Mouse (Mus musculus) midbrain, embryonic 16.5 days (tissue): ENCODE measurements at regions not wholly inside any gene's neighbourhood (a gene's known extent, or its start where the extent isn't known, plus 50 kb on each side); places are given as distances from the start of the nearest gene placed in this dataset.

Experiments
- ATAC-seq: fragments of 200-750 bp; cut with Nextera tagmentation; 2 replicates; pipeline ENCODE4 v1.8.0; 2017; ENCODE audit warnings: moderate TSS enrichment
- H3K27ac ChIP-seq: fragments of 300-500 bp; sonication (generic); 2 replicates; pipeline ENCODE4 v1.5.1; 2014; ENCODE audit warnings: mild to moderate bottlenecking, low read length, mixed read lengths
- H3K27me3 ChIP-seq: fragments of 300-500 bp; sonication (generic); 2 replicates; pipeline ENCODE4 v1.6.1; 2014; ENCODE audit warnings: low read depth, low read length, mixed read lengths; ENCODE audit not compliant: control insufficient read depth, insufficient read depth
- H3K36me3 ChIP-seq: fragments of 300-500 bp; sonication (generic); 2 replicates; pipeline ENCODE4 v1.6.1; 2014; ENCODE audit warnings: mild to moderate bottlenecking, low read length, moderate library complexity, mixed read lengths; ENCODE audit not compliant: control insufficient read depth, insufficient read depth
- H3K4me1 ChIP-seq: fragments of 300-500 bp; sonication (generic); 2 replicates; pipeline ENCODE4 v1.6.1; 2014; ENCODE audit warnings: mild to moderate bottlenecking, low read length, mixed read lengths; ENCODE audit not compliant: control insufficient read depth, insufficient read depth
- H3K4me2 ChIP-seq: fragments of 300-500 bp; sonication (generic); 2 replicates; pipeline ENCODE4 v1.6.1; 2014; ENCODE audit warnings: mild to moderate bottlenecking, low read length, mixed read lengths
- H3K4me3 ChIP-seq: fragments of 300-500 bp; sonication (generic); 2 replicates; pipeline ENCODE4 v1.5.1; 2014; ENCODE audit warnings: low read depth, mild to moderate bottlenecking, low read length, moderate library complexity, mixed read lengths
- H3K9ac ChIP-seq: fragments of 300-500 bp; sonication (generic); 2 replicates; pipeline ENCODE4 v1.6.1; 2014; ENCODE audit warnings: low read depth, low read length, mixed read lengths
- H3K9me3 ChIP-seq: fragments of 300-500 bp; sonication (generic); replicated peaks from 2 replicates; pipeline ENCODE4 v1.6.1; 2014; ENCODE audit warnings: mild to moderate bottlenecking, low read length, mixed read lengths; ENCODE audit not compliant: control insufficient read depth, poor library complexity, severe bottlenecking
- WGBS: fragments of 180-500 bp; shearing (Covaris S2); extraction: QIAGEN DNeasy Blood & Tissue Kit; methylation state at CpG from one replicate; pipeline ENCODE4 v1.1.7; 2014; 5-methylcytosine and 5-hydroxymethylcytosine counted together

DNA sequence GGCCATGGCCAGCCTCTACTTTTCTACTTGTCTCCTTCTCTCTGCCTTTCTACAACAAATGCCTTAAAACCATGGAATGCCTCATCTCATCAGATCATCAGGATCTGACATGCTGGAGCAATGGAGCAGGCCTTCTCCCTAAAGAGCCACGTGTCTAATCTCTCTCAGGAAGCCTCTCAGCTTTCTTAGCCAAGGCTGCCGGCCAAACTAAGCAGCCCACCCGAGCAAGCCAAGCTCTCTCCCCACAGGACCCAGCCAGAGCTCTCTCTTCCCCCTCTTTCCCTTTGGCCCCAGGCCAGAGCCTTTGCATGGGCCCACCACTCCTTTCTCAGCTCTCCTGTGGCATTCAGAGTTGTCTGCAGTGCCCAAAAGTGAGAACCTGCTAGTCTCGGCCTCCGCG is 1034.0 kb downstream of the Pcdh7 start:
- no peaks in the 10 kb centered on the region for H3K27me3 ChIP-seq
- no peaks in the 10 kb centered on the region for H3K36me3 ChIP-seq
- H3K4me3 ChIP-seq = no peak overlapping the region
- no peak overlapping the region for H3K9ac ChIP-seq
- no peak overlapping the region for H3K27ac ChIP-seq
- 80% methylated on average over 6 of the region's 6 CpGs for WGBS
- no peaks in the 10 kb centered on the region for H3K9me3 ChIP-seq
- ATAC-seq = no peak
- peaks cover 5% of the 10 kb centered on the region; the same call in 1 of the 2 replicates for H3K4me1 ChIP-seq
- no peak overlapping the region for H3K4me2 ChIP-seq
